Mouse (Mus musculus) MN1 (cell line): ENCODE data around the gene Cd81.

Experiments
- DNase-seq: peaks from one replicate; pipeline ENCODE4 v3.0.0-alpha.2; 2016; ENCODE audit warnings: low spot score

The Cd81 gene

DNA sequence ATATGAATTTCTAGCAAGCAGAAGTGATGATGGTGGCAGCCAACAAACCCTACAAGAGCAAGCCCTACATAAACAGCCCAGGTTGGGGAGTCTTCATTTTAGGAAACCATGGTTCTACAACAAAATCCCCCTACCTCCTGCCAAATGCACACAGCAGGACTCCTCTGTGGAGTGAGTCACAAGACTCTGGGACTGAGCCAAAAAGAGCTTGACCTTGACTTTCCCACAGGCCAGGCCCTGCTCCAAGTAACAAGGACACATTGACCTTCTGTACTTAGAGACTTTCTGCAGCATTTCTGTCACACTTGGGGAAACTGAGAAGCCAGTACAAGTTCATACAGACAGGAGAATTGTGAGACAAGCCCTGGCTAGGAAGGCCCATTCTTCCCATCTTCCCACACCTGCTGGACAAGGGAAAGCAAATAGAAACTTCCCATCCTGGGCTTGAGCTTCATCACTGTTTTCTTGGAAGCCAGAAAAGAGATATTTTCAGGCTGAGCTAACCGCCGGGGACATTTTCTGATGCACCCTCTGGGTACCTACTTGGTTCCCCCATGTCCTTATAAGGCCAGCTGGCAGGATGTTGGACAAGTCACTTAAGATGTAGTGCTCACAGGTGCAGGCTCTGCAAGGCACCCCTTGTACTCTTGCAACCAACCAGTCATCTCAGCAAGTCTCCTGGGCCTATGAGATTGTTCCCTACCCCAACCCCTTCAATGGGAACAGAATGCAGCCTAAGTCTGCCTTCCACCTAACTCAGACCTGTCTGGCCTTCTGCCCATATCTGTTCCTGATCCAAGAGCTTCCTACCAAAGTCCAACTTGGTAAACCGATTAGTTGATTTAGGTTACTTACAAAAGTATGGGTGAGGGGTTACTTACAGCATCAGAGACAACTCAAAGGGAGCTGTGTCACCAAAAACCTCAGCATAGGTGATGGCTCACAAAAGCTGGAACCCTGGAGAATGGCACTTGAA lies 2.4 kb upstream of the Cd81 start:
- peak; percentile 51 for DNase-seq

- DNase-seq = no peak
Observed at GRCm38 (mm10) chr7:143051316-143051715, 1.2 kb upstream of the Cd81 start.

- peak; percentile 56 for DNase-seq
Observed at GRCm38 (mm10) chr7:143053008-143053899, 715 bp downstream of the Cd81 start.

DNA sequence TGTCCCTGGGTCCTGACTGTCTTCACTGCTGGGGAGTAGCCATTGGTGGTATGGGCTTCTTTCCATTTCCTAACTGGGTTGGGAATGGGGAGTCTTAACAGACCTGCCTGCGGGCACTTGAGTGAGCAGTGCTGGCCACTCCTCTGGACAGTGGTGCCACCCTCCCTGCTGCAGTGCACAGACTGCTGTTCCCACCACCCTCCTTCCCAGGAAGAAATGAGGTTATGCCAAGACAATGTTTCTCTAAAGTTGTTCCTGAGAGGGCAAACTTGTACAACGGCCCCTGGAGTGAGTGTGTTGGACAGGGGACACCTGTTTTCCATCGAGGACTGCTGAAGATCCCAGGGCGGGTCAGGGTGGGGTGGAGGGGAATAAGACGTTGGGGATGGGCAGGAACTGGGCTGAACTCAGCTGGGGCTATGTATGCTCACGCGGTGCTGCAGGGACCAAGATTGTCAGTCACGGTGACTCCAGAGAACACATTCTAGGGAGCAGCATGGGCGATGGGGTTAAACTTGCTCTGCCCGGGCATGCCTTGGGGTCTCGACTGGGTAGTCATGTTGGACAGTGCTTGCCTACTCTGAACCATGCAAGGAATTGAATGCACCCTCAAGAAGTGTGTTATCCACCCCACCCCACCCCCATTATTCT lies 1.5 kb downstream of the Cd81 start:
- DNase-seq = peak; percentile 25

DNA sequence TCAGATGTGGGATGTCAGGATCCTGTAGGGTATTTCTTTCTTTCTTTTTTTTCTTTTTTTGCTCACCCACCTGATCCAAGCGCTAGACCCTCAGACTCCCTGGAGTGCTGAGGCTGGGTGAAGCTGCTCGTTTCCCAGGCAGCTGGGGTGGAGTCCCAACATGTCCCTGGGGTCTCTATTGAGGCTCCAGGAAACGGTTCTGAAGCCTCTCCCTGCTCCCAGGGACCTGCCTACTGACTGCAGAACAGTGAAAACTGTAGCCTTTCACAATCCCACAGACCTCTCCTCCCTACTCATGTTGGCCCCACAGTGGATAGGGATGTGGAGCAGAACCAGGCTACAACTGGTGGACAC lies 2.0 kb downstream of the Cd81 start:
- no peak for DNase-seq

- no peak for DNase-seq
Observed at GRCm38 (mm10) chr7:143055001-143055400, 2.5 kb downstream of the Cd81 start.

DNA sequence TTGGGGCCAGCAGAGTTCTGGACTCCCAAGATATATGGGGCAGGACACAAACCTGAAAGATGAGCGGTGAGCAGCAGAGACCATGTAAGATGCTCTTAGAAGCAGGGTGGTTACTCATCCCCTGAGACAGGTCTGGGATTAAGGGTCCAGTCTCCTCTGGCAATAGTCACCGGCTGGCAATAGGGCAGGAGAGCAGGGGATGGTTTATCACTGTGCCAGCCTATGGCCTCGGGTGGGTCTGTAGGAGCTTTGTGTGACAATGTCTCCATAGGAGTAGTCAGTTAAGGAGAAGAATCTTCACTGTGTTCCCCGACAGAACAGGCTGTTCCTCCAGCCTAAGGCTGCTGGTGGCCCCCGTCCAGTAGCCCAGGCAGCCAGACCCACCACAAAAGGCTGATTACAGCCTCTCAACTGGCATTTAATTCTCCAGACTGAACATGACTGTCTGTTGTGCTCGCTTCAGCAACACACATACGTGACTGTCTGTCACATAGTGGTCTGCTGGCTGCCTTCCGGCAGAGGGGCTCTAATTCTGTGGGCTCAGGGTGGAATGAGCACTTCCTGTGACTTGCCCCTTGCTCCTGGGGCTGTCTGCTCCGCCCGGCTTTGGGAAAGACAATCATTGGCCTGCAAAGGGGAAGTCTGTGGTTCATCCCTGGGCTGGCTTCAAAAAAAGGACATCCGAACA lies 3.1 kb downstream of the Cd81 start:
- no peak for DNase-seq

- no peak for DNase-seq
Observed at GRCm38 (mm10) chr7:143057023-143057422, 4.5 kb downstream of the Cd81 start.

GRCm38 (mm10) chr7:143057667-143058220 lies 5.2 kb downstream of the Cd81 start:
- no peak for DNase-seq

GRCm38 (mm10) chr7:143058221-143058697 lies 5.7 kb downstream of the Cd81 start:
- no peak for DNase-seq

DNA sequence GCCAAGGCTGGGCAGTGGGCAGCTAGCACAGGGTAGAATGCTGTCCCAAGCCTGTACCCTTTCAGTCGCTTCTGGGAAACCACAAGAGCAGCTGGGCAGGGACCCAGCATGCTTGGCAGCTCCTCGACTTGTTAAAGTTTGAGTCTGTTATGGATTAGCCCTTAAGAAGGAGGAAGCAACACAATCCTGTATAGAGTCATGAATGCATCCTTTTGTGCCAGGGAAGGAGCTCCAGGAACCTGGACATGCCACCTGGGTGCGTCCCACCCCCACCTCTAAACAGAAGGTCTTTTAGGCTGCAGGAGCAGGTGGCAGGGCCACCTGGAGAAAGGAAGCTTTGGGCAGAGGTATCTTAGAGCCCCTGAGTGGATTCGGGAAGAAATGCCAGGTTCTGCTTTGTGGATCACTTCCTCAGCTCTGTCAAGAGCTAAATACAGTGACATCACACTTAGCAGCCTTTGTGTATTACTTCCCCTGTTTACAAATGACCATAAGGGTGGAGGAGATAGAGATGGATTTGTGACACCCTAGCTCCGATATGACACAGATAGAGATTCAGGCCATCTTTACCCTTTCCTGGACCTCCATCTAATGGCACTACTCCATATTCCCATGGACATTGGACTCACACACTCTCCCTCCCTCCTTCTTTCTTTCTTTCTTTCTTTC lies 6.8 kb downstream of the Cd81 start:
- DNase-seq = no peak

- peak; percentile 32 for DNase-seq
Observed at GRCm38 (mm10) chr7:143062704-143063103, 10.2 kb downstream of the Cd81 start.

- DNase-seq = no peak
Observed at GRCm38 (mm10) chr7:143064226-143064625, 11.7 kb downstream of the Cd81 start.

DNA sequence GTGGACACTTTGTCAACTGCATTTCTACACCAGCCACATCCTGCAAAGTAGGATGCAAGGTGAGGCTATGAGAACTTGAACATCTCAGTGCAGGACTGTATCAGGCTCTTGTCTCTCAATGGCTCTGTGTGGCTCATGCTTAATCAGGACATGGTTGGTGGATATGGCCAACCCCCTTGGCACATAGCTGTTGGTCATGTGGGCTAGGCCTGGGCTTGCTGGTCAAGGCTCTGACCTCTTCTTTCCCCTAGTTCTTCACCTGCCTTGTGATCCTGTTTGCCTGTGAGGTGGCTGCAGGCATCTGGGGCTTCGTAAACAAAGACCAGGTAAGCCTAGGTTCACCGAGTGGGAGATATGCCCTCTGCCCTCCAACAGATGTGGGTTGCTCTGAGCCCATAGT lies 13.2 kb downstream of the Cd81 start:
- no peak for DNase-seq

DNA sequence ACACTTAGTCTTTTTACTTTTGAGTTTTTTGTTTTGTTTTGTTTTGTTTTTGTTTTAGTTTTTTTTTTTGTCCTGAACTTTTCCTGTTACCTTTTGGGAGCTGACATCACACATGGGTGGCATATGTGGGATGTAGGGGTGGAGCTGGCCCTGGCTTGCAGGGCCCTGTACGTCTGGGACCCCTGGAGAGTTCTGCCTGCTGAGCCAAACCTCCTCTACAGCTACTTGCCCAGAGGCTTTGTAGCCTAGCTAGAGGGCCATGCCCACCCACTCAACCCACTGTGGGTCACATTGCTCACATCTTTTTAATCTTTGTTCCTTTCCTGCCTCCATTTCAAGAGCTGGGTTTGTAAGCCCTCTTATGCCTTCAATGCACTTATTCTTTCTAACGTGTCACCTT lies 14.9 kb downstream of the Cd81 start:
- DNase-seq = no peak

DNA sequence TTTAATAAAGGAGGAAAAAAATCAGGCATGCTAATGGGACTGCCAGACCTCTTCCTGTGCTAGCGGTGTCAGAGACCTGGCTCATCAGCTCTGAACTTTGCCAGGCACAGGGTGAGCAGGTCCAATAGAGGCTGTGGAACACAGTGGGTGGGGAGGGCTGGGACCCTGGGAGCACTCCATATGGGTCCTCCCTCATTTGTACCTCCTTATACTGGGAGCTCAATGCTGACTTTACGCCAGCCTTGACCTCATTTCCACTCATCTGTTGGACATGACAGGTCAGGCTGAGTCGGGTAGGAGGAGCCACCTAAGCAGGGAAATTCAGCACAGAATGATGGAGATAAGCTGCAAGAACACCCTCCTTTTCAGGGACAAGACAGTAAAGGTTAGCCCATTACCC lies 15.4 kb downstream of the Cd81 start:
- peak; percentile 59 for DNase-seq

- DNase-seq = peak; percentile 84
Observed at GRCm38 (mm10) chr7:143068316-143068881, 15.9 kb downstream of the Cd81 start.

DNA sequence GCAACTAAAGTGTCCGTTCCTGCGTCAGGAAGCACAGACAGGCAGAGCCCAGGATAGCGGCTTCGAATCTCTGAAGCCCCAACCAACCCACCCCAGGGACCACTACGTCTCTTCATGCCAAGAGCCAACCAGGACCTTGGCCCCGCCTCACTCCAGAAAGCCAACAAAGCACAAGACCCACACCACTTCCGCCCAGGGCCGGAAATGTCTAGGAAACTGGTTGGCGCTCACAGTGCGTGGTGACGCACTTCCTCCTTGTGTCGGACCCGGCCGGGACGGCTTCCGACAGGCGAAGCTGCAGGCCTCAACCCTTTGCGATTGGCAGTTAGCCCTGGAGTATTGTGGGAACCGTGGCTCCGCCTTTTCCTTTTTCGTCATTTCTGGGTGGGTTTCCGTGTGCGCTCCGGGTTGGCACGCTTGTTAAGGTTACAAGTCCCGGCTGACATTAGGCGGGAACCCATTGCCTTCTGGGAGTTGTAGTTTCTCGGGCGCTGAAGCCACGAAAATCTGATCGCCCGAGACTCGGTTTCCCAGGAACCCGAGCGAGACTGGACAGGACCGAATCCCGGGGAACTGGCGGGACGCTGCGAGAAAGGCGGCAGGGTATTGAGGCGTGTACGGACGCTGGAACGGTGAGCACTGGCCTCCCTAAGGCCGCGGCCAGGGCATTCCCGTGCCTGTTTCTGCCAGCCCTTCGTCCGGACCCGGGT lies 16.5 kb downstream of the Cd81 start, which contains the start of gene Tssc4:
Gene Tssc4, plus strand, starts transcription at position 368 of the 710 bp plus-strand sequence.
- DNase-seq = peak; percentile 99

- peak; percentile 26 for DNase-seq
Observed at GRCm38 (mm10) chr7:143069751-143070400, 17.3 kb downstream of the Cd81 start.
